In genomic region chr8:61902521-61902920, GRCm38 (mm10) we compare ENCODE assay signal across 8 mouse cellular contexts. TPM values are rescaled to one million over a fixed set of nuclear protein-coding genes. Genes with fewer than 3 reads are reported as not detected.
DNase-seq lines count a peak whose midpoint lies in the region; ATAC-seq and TF ChIP-seq lines count a peak whose summit lies in the region.

Gene Palld, minus strand, starts transcription at chr8:61902690.

- TF ChIP-seq POLR2A in thymus, adult 2 months (IDR thresholded peaks at IDR 0.05; ENCODE audit: control insufficient read depth, extremely low read depth, insufficient read depth, low read length, poor library complexity): no peak

- no peak within 1 kb of the TSS for H3K9ac ChIP-seq in hindbrain, embryonic 16.5 days (ENCODE audit: low read depth, low read length)
- no peak within 1 kb of the TSS for H3K9ac ChIP-seq in stomach, embryonic 16.5 days (ENCODE audit: low read length)

- DNase-seq in thymus, adult 2 months: no peak
- no peak for DNase-seq in thymus, adult 18-20 months
- no peak for DNase-seq in gastrocnemius, postnatal 14 days
- no peak for DNase-seq in cerebellum, adult 9-10 months
- no peak for DNase-seq in frontal cortex, postnatal 10 days (ENCODE audit: low spot score in 2 of 2)
- no peak for DNase-seq in layer of hippocampus, postnatal 10 days (ENCODE audit: low spot score in 2 of 2)

- H3K27ac ChIP-seq in thymus, adult 2 months (ENCODE audit: control insufficient read depth, insufficient read depth, low read length): no peak within 1 kb of the TSS
- no peak within 1 kb of the TSS for H3K27ac ChIP-seq in hindbrain, embryonic 16.5 days (ENCODE audit: low read depth, low read length)
- no peak within 1 kb of the TSS for H3K27ac ChIP-seq in stomach, embryonic 16.5 days (ENCODE audit: low read length)

- no peaks in the 10 kb centered on the region for H3K4me1 ChIP-seq in thymus, adult 2 months (replicated peaks; ENCODE audit: control insufficient read depth, insufficient read depth, low read length)
- H3K4me1 ChIP-seq in hindbrain, embryonic 16.5 days (ENCODE audit: control insufficient read depth, insufficient read depth, low read depth, low read length): no peaks in the 10 kb centered on the region
- H3K4me1 ChIP-seq in stomach, embryonic 16.5 days (ENCODE audit: control insufficient read depth, insufficient read depth, low read length): no peaks in the 10 kb centered on the region

- intact Hi-C loops in gastrocnemius, postnatal 14 days (cut with DNase I; ENCODE audit: low total_unique reads): no loop called here

- ATAC-seq in hindbrain, embryonic 16.5 days: no peak
- ATAC-seq in stomach, embryonic 16.5 days (ENCODE audit: insufficient read depth, low FRiP score): no peak

- H3K27me3 ChIP-seq in thymus, adult 2 months (ENCODE audit: control insufficient read depth, insufficient read depth, low read length): no peaks in the 10 kb centered on the region
- no peaks in the 10 kb centered on the region for H3K27me3 ChIP-seq in hindbrain, embryonic 16.5 days (replicated peaks; ENCODE audit: control insufficient read depth, insufficient read depth, low read length)
- no peaks in the 10 kb centered on the region for H3K27me3 ChIP-seq in stomach, embryonic 16.5 days (ENCODE audit: control insufficient read depth, insufficient read depth, low read length)

- WGBS in thymus, adult 2 months: 85% methylated on average over 5 of the region's 5 CpGs
- 85% methylated on average over 5 of the region's 5 CpGs for WGBS in hindbrain, embryonic 16.5 days
- WGBS in stomach, embryonic 16.5 days: 79% methylated on average over 5 of the region's 5 CpGs

- no peak for TF ChIP-seq CTCF in thymus, adult 2 months (IDR thresholded peaks at IDR 0.05; ENCODE audit: borderline replicate concordance, control insufficient read depth, extremely low read depth, insufficient read depth, low read length, poor library complexity)

- no peak within 1 kb of the TSS for H3K4me2 ChIP-seq in hindbrain, embryonic 16.5 days (ENCODE audit: low read length)
- H3K4me2 ChIP-seq in stomach, embryonic 16.5 days (ENCODE audit: low read depth, low read length): no peak within 1 kb of the TSS

- no peaks in the 10 kb centered on the region for H3K36me3 ChIP-seq in thymus, adult 2 months (ENCODE audit: control insufficient read depth, insufficient read depth, low read length)
- no peaks in the 10 kb centered on the region for H3K36me3 ChIP-seq in hindbrain, embryonic 16.5 days (ENCODE audit: control insufficient read depth, insufficient read depth, low read length)
- H3K36me3 ChIP-seq in stomach, embryonic 16.5 days (ENCODE audit: control insufficient read depth, insufficient read depth, low read length): no peaks in the 10 kb centered on the region

- H3K4me3 ChIP-seq in thymus, adult 2 months (ENCODE audit: control insufficient read depth, insufficient read depth, low read length): no peak within 1 kb of the TSS
- no peak within 1 kb of the TSS for H3K4me3 ChIP-seq in hindbrain, embryonic 16.5 days (ENCODE audit: low read length)
- no peak within 1 kb of the TSS for H3K4me3 ChIP-seq in stomach, embryonic 16.5 days (replicated peaks; ENCODE audit: low read length)

- H3K9me3 ChIP-seq in hindbrain, embryonic 16.5 days (ENCODE audit: control insufficient read depth, low read length): no peaks in the 10 kb centered on the region
- no peaks in the 10 kb centered on the region for H3K9me3 ChIP-seq in stomach, embryonic 16.5 days (replicated peaks; ENCODE audit: control insufficient read depth, low read length)

RNA-seq across cellular contexts. Expression of gene Palld, which starts in this region (rescaled TPM):
- 10.6 and 12.1 TPM in 2 replicates for polyA plus RNA-seq in thymus, adult 2 months (2012; rRNA removed)
- 100 to 1,000 TPM; 116 to 127 TPM for total RNA-seq in gastrocnemius, postnatal 14 days (2021)
- polyA plus RNA-seq in hindbrain, embryonic 16.5 days (2015; fragmentation: Nextera tagmentation; extraction: Ambion mirVana): 17.3 and 18.7 TPM in 2 replicates
- 83.1 and 88.3 TPM in 2 replicates for polyA plus RNA-seq in stomach, embryonic 16.5 days (2015; fragmentation: Nextera tagmentation; extraction: Ambion mirVana)
- 1 to 10 TPM; 9.5 to 9.9 TPM for total RNA-seq in layer of hippocampus, postnatal 10 days (2021)

Comparison
In these comparisons a context has a peak if more than half of its experiments do, and no peak if none do; other contexts are left out.
1. RNA of gene Palld (total RNA-seq): 116 to 127 TPM in gastrocnemius, postnatal 14 days; 9.5 to 9.9 TPM in layer of hippocampus, postnatal 10 days; every median in the first group is over 10 times any median in the second.